Mouse (Mus musculus) stomach, embryonic 15.5 days (tissue): ENCODE results near the gene Trim42. TPM values are rescaled to one million over a fixed set of nuclear protein-coding genes. Genes with fewer than 3 reads are reported as not detected.
A peak's percentile ranks its signal among the peaks of the same experiment; 100 is the strongest.

Source experiments
- ATAC-seq: fragments of 200-750 bp; cut with Nextera tagmentation; 2 replicates; pipeline ENCODE4 v1.8.0; 2017; ENCODE audit warnings: low read depth, moderate number of reproducible peaks, moderate TSS enrichment; ENCODE audit not compliant: insufficient read depth, low FRiP score
- H3K27ac ChIP-seq: fragments of 300-500 bp; sonication (generic); 2 replicates; pipeline ENCODE4 v1.5.1; 2015; ENCODE audit warnings: mild to moderate bottlenecking, inconsistent platforms
- H3K27me3 ChIP-seq: fragments of 300-500 bp; sonication (generic); replicated peaks from 2 replicates; pipeline ENCODE4 v1.6.1; 2015; ENCODE audit warnings: inconsistent platforms
- H3K36me3 ChIP-seq: fragments of 300-500 bp; sonication (generic); 2 replicates; pipeline ENCODE4 v1.6.1; 2015; ENCODE audit warnings: inconsistent platforms
- H3K4me1 ChIP-seq: fragments of 300-500 bp; sonication (generic); 2 replicates; pipeline ENCODE4 v1.6.1; 2015; ENCODE audit warnings: inconsistent platforms
- H3K4me2 ChIP-seq: fragments of 300-500 bp; sonication (generic); 2 replicates; pipeline ENCODE4 v1.6.1; 2015; ENCODE audit warnings: mild to moderate bottlenecking, inconsistent platforms
- H3K4me3 ChIP-seq: fragments of 300-500 bp; sonication (generic); replicated peaks from 2 replicates; pipeline ENCODE4 v1.5.1; 2015; ENCODE audit warnings: inconsistent platforms
- H3K9ac ChIP-seq: fragments of 300-500 bp; sonication (generic); 2 replicates; pipeline ENCODE4 v1.6.1; 2015; ENCODE audit warnings: inconsistent platforms
- H3K9me3 ChIP-seq: fragments of 300-500 bp; sonication (generic); 2 replicates; pipeline ENCODE4 v1.6.1; 2016; ENCODE audit warnings: inconsistent platforms
- WGBS: fragments of 180-500 bp; shearing (Covaris S2); methylation state at CpG from one replicate; pipeline ENCODE4 v1.1.7; 2015; 5-methylcytosine and 5-hydroxymethylcytosine counted together
- polyA plus RNA-seq: library from polyadenylated mRNA; unstranded; fragments of >200 nt; fragmentation: Nextera tagmentation; extraction: Ambion mirVana; gene quantifications from 2 replicates; pipeline ENCODE4 v1.2.1, GENCODE M21; 2015

The Trim42 gene
- not detected in 2 replicates for polyA plus RNA-seq

DNA sequence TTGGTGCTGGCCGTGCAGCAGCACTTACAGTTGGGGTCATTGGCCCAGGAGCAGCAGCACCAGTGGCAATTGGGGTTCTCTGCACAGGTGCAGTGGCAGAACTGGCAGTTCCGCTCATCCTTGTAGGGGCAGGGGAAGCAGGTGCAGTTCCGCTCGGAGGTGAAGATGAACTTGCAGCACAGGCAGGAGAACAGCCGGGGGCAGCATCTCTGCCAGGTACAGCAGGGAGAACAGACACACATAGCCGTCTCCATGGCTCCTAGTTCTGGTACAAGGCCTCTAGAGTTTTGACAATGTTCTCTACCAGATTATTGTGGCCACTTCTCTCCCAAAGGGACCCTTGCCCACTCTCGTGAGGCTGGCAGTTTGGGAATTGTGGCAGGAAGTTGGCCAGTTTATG, at the start of gene Trim42:
Trim42 (minus strand) TSS at position 368 of the 400 bp plus-strand sequence.
- ATAC-seq, result no peak

DNA sequence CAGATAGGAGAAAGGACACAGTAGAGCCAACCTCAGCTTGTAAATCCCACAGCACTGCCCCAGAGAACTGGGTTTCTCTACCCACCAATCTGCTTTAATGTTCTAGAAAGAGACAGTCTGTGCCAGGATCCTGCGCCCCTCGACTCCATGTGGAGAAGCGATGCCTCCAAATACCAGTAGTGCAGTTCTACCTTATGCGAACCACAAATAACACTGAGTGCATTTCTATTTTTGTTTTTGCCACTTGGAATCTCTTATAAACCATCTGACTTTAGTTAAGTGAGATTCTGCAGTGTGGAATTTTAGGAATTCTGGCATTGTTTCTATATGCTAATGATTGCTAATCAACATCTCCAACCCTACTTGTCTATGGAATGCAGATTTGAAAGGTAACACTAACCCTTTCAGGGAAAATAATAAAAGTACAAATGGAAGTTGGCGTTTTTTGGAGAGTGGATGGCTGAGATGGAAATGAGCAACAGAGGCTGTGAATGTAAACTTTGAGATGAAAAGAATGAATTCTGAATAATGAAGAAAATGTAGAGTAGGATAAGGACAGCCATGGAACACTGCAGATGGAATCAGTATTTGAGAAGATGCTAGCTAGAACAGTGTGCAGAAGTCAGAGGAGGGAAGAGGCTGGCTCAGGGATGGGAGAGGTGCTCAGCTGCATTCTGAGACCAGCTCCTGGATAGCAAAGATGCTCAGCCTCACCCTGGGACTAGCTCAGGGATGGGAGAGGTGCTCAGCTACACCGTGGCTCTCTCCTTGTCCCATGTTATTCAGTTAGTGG, 45.3 kb upstream of the Trim42 start:
- Histone ChIP-seq H3K27me3 (no peaks in the 10 kb centered on the region), H3K4me1 (no peaks in the 10 kb centered on the region), H3K4me2 (no peak overlapping the region), H3K27ac (no peak overlapping the region), H3K36me3 (no peaks in the 10 kb centered on the region), H3K9ac (no peak overlapping the region), H3K9me3 (no peaks in the 10 kb centered on the region), H3K4me3 (no peak overlapping the region)
- 85% methylated on average over 6 of the region's 6 CpGs for WGBS
- ATAC-seq, result no peak

More for the DNA sequence above, at the start of gene Trim42:
- Histone ChIP-seq H3K4me2 (no peak within 1 kb of the TSS), H3K4me1 (no peaks in the 10 kb centered on the region), H3K36me3 (no peaks in the 10 kb centered on the region), H3K4me3 (no peak within 1 kb of the TSS), H3K9ac (no peak within 1 kb of the TSS), H3K9me3 (no peaks in the 10 kb centered on the region), H3K27me3 (no peaks in the 10 kb centered on the region), H3K27ac (no peak within 1 kb of the TSS)
- WGBS, result 83% methylated on average over 7 of the region's 7 CpGs

DNA sequence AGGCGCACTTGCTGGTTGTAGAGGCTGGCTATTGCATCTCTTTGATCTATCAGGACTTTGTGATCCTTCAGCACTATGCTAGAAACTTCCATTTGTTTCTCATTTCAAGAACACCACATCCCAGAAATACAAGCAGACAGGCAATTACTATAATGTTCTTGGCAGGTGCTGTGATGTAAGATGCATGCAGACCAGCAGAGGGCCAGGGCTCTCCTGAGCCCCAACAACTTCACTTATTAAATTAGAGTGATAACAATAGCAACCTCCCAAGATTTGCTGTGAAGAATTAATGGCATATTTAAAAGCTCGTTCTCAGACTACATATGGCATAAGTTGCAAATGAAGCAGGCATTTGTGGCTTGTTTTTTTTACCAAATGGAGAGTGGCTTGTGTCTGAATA, 38.4 kb upstream of the Trim42 start:
- H3K36me3 ChIP-seq, result no peaks in the 10 kb centered on the region
- H3K27me3 ChIP-seq, result no peaks in the 10 kb centered on the region
- no peaks in the 10 kb centered on the region for H3K4me1 ChIP-seq
- H3K4me2 ChIP-seq, result no peak overlapping the region
- no peaks in the 10 kb centered on the region for H3K9me3 ChIP-seq
- H3K4me3 ChIP-seq, result no peak overlapping the region
- H3K9ac ChIP-seq, result no peak overlapping the region
- 78% methylated on average over 2 of the region's 2 CpGs for WGBS
- no peak for ATAC-seq
- no peak overlapping the region for H3K27ac ChIP-seq

DNA sequence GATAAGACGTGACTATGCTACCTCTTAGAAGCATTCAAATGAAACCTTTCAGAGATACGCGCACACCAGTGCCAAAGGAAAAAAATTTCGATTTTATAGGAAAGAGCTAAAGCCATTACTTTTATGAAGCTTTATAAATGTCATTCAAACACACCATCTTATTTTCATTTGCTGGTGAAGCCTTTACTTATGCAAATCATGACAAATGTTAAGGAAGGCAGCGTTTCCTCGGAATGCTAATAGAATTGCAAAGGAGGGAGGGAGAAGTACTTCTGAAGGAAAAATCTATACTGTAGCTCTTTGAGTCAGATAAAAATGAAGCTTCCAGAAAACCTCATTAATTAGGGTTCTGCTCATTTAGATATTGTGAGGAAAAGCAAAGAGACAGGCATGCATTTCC, 13.3 kb downstream of the Trim42 start:
- Histone ChIP-seq H3K9ac (no peak overlapping the region), H3K4me3 (no peak overlapping the region), H3K27ac (no peak overlapping the region), H3K9me3 (no peaks in the 10 kb centered on the region), H3K4me1 (no peaks in the 10 kb centered on the region), H3K27me3 (no peaks in the 10 kb centered on the region), H3K4me2 (no peak overlapping the region), H3K36me3 (no peaks in the 10 kb centered on the region)
- no peak for ATAC-seq
- 74% methylated on average over 6 of the region's 6 CpGs for WGBS

DNA sequence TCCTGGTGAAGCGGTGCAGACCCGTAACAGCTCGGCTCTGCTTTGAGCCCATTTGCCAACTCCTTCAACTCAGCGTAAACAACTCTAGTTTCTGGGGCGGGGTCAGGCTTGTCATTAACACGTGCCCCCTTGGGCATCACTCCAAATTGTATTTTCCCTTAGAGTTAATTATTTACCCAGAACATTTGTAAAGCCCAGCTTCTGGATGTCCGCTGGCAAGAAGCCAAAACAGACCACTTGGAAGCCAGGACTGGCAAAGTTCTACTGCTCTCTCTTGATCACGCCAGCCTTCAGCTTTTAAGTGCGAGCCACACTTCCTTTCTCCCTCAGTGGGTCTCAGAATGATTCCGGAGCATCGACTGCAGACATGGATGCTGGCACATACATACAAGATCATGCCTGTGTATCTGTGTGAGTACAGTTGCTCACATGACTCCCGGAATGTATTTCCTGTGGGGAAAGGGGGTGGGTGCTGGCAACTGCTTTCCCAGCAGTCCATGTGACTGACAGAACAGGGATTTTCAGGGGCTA, 24.9 kb downstream of the Trim42 start:
- WGBS, result 32% methylated on average over 12 of the region's 12 CpGs
- Histone ChIP-seq H3K27me3 (no peaks in the 10 kb centered on the region), H3K9ac (no peak overlapping the region), H3K9me3 (no peaks in the 10 kb centered on the region), H3K27ac (peak overlapping the region; percentile 35; the same call in 1 of the 2 replicates), H3K4me2 (peak overlapping the region; percentile 23; the same call in 1 of the 2 replicates), H3K4me1 (peaks cover 8% of the 10 kb centered on the region; the same call in 1 of the 2 replicates), H3K36me3 (no peaks in the 10 kb centered on the region), H3K4me3 (no peak overlapping the region)
- peak; percentile 65 for ATAC-seq

DNA sequence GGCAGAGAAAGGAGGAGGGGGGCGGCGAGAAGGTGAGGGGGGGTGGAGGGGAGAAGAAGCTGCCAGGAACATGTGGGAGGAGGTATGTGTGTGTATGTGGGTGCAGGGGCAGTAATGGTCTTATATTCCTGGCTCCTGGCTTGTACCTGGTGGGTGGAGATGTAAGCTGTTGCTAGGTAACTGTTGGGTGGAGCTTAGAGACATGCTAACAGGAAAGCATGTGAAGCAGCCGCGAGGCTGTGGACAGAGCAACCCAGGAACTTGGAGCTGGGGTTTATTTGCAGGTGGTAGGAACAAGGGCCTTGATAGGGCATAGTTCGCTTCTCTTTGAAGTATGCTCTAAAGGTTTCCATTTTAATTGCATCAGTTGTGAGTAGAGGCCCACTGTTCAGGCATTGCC, 28.0 kb downstream of the Trim42 start:
- ATAC-seq, result peak; percentile 81
- WGBS, result 51% methylated on average over 5 of the region's 5 CpGs

DNA sequence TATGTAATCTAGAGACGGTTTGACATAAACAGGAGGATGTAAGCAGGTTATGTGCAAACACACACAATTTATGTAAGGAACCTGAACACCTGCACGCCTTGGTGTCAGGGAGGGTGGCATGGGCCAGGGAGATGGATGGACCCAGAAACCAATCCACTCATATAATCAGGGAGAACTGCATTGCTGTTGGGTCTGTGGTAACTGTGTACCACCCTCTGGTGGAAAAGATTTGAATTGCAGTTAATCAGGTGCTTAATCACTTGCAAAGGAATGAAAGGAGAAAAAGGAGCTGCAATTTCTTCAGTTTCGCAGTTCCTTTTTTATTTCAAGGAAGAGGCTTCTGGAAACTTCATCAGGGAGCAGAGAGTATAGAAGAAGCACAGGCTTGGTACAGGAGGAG, 46.9 kb downstream of the Trim42 start:
- ATAC-seq, result no peak
- H3K27me3 ChIP-seq, result no peaks in the 10 kb centered on the region
- no peak overlapping the region for H3K4me3 ChIP-seq
- no peak overlapping the region for H3K9ac ChIP-seq
- H3K36me3 ChIP-seq, result no peaks in the 10 kb centered on the region
- no peak overlapping the region for H3K27ac ChIP-seq
- no peaks in the 10 kb centered on the region for H3K4me1 ChIP-seq
- no peaks in the 10 kb centered on the region for H3K9me3 ChIP-seq
- no peak overlapping the region for H3K4me2 ChIP-seq
- WGBS, result 58% methylated on average over 3 of the region's 3 CpGs

More for the DNA sequence above, 28.0 kb downstream of the Trim42 start:
- Histone ChIP-seq H3K4me1 (peaks cover 8% of the 10 kb centered on the region; the same call in 1 of the 2 replicates), H3K4me2 (no peak overlapping the region), H3K9ac (no peak overlapping the region), H3K27ac (no peak overlapping the region), H3K27me3 (no peaks in the 10 kb centered on the region), H3K36me3 (no peaks in the 10 kb centered on the region), H3K9me3 (no peaks in the 10 kb centered on the region), H3K4me3 (no peak overlapping the region)

DNA sequence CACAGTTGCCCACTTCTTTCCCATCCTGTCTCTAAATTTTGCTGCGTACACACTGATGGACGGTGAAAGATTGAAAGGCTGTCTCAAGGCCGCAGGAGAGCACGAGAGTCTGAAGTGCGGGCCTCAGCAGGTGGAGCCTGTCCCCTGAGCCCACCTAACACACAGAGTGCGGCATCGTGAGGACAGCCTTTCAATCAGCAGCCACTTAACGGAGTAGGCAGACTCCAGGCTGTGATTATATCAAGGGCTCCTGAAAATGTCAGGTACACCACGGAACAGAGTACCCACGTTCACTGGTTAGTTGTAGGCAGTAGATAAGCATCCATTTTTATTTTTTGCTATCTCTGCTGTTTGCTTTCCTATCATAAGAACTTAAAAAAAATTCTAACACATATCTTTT, 47.6 kb downstream of the Trim42 start:
- no peak overlapping the region for H3K4me3 ChIP-seq
- no peak overlapping the region for H3K9ac ChIP-seq
- 64% methylated on average over 10 of the region's 10 CpGs for WGBS
- no peak for ATAC-seq
- no peaks in the 10 kb centered on the region for H3K27me3 ChIP-seq
- H3K9me3 ChIP-seq, result no peaks in the 10 kb centered on the region
- H3K4me2 ChIP-seq, result no peak overlapping the region
- H3K36me3 ChIP-seq, result no peaks in the 10 kb centered on the region
- no peak overlapping the region for H3K27ac ChIP-seq
- no peaks in the 10 kb centered on the region for H3K4me1 ChIP-seq

DNA sequence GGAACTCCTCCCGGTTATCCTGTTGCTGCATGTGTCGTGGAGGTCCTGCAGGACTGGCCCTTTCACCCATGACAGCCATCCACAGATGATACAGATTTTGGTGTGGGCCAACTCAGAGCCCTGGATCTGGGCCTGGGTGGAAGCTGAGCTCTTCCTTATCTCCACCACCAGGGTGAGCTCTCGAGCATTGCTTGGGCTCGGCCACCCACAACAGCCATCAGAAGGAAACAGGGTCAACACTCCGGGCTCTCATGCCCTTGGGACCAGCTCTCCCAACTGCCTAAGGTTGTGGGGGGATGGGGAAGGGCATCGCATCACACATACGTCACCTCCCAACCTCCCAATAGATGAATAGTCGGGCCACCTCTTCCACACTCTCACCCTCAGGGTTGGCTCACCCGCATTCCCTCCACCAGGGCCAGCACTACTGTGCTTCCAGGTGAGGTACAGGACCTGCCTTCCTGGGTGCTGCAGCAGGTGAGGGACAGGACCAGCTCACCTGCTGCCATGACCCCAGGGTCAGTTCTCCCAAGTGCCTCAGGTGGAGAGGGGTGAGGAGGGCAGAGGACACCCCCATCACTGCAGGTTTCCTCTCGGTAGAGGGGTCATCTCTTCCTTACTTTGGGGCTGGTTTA, 54.2 kb downstream of the Trim42 start:
- Histone ChIP-seq H3K4me3 (no peak overlapping the region), H3K9ac (no peak overlapping the region), H3K27ac (no peak overlapping the region), H3K9me3 (no peaks in the 10 kb centered on the region), H3K4me1 (no peaks in the 10 kb centered on the region), H3K27me3 (no peaks in the 10 kb centered on the region), H3K4me2 (no peak overlapping the region), H3K36me3 (no peaks in the 10 kb centered on the region)
- 65% methylated on average over 10 of the region's 10 CpGs for WGBS
- 0 out of 2 replicates have a peak, but pooled peaks have one; percentile 27 for ATAC-seq

DNA sequence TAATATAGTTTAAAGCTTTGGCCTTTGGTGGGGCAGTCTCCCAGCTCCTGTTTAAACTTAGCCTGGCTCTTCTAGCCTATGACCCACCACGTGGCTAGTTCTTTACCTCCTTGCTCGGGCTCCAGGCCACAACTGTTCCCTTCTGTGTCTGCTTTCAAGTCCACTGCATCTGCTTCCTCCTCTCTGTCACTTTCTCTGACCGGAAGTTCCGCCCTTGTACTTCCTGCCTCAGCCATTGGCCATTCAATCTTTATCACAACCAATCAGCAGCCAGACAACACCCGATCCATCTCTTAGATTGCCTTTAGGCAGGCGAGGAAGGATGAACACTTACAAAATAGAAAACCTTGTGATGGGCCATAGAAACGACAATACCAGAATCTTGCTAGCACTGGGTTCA, 58.1 kb downstream of the Trim42 start:
- ATAC-seq, result no peak

DNA sequence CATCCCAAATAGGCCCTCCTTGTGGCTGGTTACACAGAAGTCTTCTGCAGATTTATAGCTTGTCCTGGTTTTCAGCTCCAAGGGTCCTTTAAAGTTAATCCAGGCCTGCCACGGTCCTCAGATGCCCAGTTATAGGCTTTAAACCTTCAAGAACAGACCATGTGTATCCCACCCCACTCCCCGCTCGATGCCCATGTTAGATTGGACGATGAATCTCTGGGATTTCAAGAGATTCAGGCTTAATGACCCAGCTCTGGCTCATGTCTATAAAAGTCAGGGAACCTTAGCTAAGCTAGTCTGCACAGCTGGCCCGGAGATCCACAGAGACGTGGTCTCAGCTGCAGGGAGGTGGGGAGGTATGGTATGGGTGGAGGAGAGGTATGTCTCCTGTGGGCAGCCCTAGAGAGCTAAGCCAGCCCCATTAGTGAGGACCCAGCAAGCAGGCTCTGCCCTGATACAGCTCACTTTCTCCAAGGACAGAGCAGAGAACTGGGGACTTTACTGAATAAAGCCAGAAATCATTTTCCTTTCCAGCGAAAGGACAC, 60.2 kb downstream of the Trim42 start:
- H3K27me3 ChIP-seq, result no peaks in the 10 kb centered on the region
- WGBS, result 80% methylated on average over 7 of the region's 7 CpGs
- no peak for ATAC-seq
- H3K27ac ChIP-seq, result no peak overlapping the region
- no peak overlapping the region for H3K9ac ChIP-seq
- no peaks in the 10 kb centered on the region for H3K9me3 ChIP-seq
- H3K4me2 ChIP-seq, result no peak overlapping the region
- no peaks in the 10 kb centered on the region for H3K36me3 ChIP-seq
- no peaks in the 10 kb centered on the region for H3K4me1 ChIP-seq
- H3K4me3 ChIP-seq, result no peak overlapping the region

More for the DNA sequence above, 58.1 kb downstream of the Trim42 start:
- Histone ChIP-seq H3K9me3 (no peaks in the 10 kb centered on the region), H3K4me3 (no peak overlapping the region), H3K27me3 (no peaks in the 10 kb centered on the region), H3K4me1 (no peaks in the 10 kb centered on the region), H3K27ac (no peak overlapping the region), H3K36me3 (no peaks in the 10 kb centered on the region), H3K9ac (no peak overlapping the region), H3K4me2 (no peak overlapping the region)
- 82% methylated on average over 7 of the region's 7 CpGs for WGBS
